Mouse (Mus musculus) gastrocnemius, postnatal 14 days (tissue): Measurements from ENCODE around the gene Armc12. TPM values are rescaled to one million over a fixed set of nuclear protein-coding genes. Genes with fewer than 3 reads are reported as not detected.

ENCODE experiments used
- DNase-seq: peaks from one replicate; pipeline ENCODE4 v3.0.0; 2021; ENCODE audit warnings: mixed read lengths
- intact Hi-C: fragments of 180-260 bp; cut with DNase I; formaldehyde crosslinking; loops from one replicate; pipeline ENCODE4 v1.15.1; 2025; ENCODE audit warnings: low total_unique reads
- total RNA-seq, 2 experiments: library from RNA; stranded (reverse); gene quantifications; 2 replicates each; pipeline ENCODE4 v1.2.3; 2021

Gene Armc12
- total RNA-seq, 2 experiments from 2014 or later = not detected

DNA sequence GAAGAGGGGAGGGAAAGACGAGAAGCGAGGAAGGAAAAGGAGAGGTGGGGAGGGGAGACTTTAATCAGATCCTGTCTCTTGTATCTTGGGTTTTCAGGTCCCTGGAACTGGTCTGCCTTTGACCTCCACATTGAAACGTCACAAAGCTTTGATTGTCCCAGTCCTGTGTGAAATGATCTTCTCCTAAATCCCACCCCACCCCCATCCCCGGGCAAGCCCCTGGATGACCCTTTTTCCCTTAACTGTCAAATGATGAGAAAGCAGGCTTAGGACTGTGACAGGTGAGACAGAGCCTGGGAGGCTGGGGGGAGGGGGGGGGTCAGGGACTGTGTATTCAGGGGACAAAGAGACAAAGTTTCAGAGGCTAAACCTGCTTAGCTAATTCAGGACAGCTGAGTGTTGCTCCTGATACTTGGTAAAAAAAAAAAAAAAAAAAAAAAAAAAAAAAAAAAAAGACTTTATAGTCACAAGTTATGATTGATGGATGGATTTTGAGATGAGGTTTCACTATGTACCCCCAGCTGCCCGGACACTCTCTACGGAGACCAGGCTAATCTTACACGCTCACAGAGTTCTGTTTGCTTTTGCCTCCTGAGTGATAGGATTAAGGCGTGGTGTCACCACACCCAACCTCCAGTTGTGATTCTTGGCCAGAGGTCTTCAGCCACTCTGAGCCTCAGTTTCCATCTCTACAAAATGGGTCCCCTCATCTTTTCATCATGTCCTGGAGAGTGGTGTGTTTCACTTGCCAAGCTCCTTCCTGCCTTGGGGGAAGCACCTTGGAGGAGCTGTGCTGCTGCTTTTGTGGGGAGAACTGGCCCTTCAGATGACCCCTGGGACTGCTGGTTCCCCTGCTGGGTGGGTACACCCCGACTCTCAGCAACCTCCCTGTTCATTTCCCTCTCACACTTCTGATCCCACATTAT, 18.7 kb upstream of the Armc12 start:
- intact Hi-C loops = no loop called here

GRCm38 (mm10) chr17:28512696-28513095, 17.9 kb upstream of the Armc12 start:
- intact Hi-C loops = no loop called here
- peak; percentile 67 for DNase-seq

More for the DNA sequence above, 18.7 kb upstream of the Armc12 start:
- no peak for DNase-seq

- intact Hi-C loops = no loop called here
- no peak for DNase-seq
Measured at GRCm38 (mm10) chr17:28513337-28513736, 17.3 kb upstream of the Armc12 start.

- intact Hi-C loops = no loop called here
Measured at GRCm38 (mm10) chr17:28513844-28514243, 16.8 kb upstream of the Armc12 start.

DNA sequence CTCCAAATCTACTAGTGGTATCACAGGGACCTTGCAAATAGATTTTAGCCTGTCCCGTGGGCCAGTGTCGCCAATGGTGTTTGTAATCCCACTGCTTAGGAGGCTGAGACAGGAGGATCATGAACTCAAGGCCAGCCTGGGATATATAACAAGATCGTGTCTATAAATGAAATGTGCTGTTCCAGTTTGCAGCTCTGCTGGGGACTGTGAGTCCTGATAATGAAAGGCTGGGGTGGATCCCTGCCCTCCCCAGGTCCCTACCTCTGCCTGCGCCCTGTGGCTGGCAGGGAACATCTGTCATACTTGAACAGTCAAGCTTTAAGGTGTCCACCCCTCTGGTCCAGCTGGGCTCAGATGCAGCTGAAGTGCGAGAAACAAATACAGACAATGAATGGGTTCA, 16.1 kb upstream of the Armc12 start:
- DNase-seq = no peak
- intact Hi-C loops = no loop called here

More at GRCm38 (mm10) chr17:28513844-28514243, 16.8 kb upstream of the Armc12 start:
- DNase-seq = no peak

GRCm38 (mm10) chr17:28515431-28516341, 14.9 kb upstream of the Armc12 start:
- intact Hi-C loops = no loop called here
- DNase-seq = no peak

- intact Hi-C loops = no loop called here
Measured at GRCm38 (mm10) chr17:28516881-28517280, 13.7 kb upstream of the Armc12 start.

GRCm38 (mm10) chr17:28517441-28517955, 13.1 kb upstream of the Armc12 start, which contains the start of gene Fkbp5:
Gene Fkbp5, minus strand, starts transcription at chr17:28517527.
- intact Hi-C loops = no loop called here
- peak; percentile 84 for DNase-seq

More at GRCm38 (mm10) chr17:28516881-28517280, 13.7 kb upstream of the Armc12 start:
- DNase-seq = no peak

GRCm38 (mm10) chr17:28517956-28518614, 12.5 kb upstream of the Armc12 start:
- DNase-seq = peak; percentile 93
- intact Hi-C loops = no loop called here

DNA sequence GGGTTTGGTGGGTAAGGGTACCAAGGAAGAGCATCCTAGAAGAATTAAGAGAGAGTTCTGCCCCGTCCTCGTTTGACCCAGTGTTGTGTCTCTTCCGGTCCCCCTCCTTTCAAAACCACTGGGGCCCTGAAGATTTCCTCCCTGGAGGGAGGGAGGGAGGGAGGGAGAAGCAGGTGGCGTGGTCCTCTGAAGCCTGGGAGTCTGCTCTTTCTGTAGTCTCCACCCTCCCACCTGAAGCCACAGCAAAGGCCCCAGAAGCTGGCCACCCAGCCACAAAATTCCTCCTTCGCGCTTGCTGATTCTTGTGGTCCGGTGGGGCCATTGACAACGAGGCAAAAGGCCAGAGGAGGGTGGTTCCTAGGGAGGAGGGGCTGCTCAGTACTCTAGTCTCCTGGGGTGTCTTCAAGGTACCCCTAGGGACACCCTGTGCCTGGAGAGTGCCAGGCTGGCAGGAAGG, 12.0 kb upstream of the Armc12 start:
- intact Hi-C loops = no loop called here
- peak; percentile 24 for DNase-seq

DNA sequence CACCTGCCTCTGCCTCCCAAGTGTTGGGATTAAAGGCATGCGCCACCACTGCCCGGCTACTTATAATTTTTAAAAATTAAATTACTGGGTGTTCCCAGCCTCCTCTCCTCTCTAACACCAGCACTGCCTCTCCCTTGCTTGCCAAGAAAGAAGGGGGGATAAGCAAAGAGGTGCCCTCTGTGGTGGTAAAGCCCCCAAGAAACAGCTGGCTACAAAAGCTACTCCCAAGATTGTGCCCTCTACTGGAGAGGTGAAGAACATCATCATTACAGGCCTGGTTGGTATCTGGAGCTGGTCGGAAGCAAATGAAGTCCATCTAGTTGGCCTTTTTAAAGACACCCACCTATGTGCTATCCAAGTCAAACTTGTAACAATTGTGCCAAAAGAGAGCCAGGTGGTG, 10.8 kb upstream of the Armc12 start:
- intact Hi-C loops = loop anchor here (5.0 kb wide), 1 partner anchor 33 kb away; no protein-coding TSS in a partner anchor
- no peak for DNase-seq

DNA sequence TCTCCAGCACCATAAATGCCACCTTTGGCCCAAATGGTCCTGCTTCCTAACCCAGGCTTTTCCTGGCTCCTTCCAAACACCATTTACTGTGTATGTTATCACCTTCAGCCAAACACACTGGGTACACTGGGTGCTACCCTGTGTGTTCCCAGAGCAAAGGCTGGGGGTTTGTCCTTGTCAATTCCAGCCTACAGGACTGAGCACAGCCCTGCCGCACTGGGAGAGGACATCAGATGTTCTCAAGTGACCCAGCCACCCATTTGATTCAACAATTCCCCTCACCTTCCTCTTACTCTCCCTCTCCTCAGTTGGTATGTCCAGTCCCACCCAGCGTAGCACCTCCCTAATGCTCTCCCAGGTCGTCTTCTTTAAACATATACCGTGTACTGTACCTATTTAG, 10.0 kb upstream of the Armc12 start:
- no peak for DNase-seq

GRCm38 (mm10) chr17:28521071-28521726, 9.4 kb upstream of the Armc12 start:
- intact Hi-C loops = loop anchor here (5.0 kb wide), 1 partner anchor 34 kb away; no protein-coding TSS in a partner anchor
- DNase-seq = no peak

More for the DNA sequence above, 10.0 kb upstream of the Armc12 start:
- intact Hi-C loops = loop anchor here (5.0 kb wide), 1 partner anchor 33 kb away; no protein-coding TSS in a partner anchor

DNA sequence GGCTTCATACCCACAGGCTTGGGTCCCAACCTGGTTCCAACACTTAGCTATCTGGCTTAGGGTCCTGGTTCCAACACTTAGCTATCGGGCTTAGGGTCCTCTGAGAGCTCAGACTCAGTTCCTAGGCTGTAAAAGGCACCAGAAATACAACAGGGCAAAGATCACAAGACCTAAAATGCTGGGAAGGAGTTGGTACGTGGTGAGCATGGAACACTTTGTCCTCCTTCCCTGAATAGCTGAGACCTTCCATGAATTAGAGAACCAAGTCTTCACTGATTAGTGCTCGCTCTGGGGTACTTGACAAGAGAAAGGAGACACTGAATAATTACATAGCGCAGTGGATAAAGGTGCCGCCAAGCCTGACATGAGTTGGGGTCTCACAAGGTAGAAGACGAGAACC, 8.7 kb upstream of the Armc12 start:
- intact Hi-C loops = loop anchor here (5.0 kb wide), 1 partner anchor 35 kb away; no protein-coding TSS in a partner anchor
- DNase-seq = no peak

- peak; percentile 87 for DNase-seq
- intact Hi-C loops = loop anchor here (5.0 kb wide), 1 partner anchor 35 kb away; no protein-coding TSS in a partner anchor
Measured at GRCm38 (mm10) chr17:28522623-28523354, 7.8 kb upstream of the Armc12 start.

GRCm38 (mm10) chr17:28523355-28524008, 7.1 kb upstream of the Armc12 start:
- DNase-seq = no peak
- intact Hi-C loops = loop anchor here (5.0 kb wide), 1 partner anchor 36 kb away; no protein-coding TSS in a partner anchor
